Mouse (Mus musculus) CH12.LX (cell line): Measurements from ENCODE around the gene Slc35c2.
A peak's percentile ranks its signal among the peaks of the same experiment; 100 is the strongest.

Experiments used
- CTCF ChIP-seq, 2 experiments: IDR thresholded peaks in 1 of 2; conservative IDR thresholded peaks in 1 of 2; 2 replicates each; pipeline ENCODE4 v1.5.1; 2011 to 2012; ENCODE audit warnings: low read depth in 2 of 2, low read length in 2 of 2, improper control_type of control experiment in 1 of 2, inconsistent platforms in 1 of 2, mild to moderate bottlenecking in 1 of 2, moderate library complexity in 1 of 2
- GABPA ChIP-seq: IDR thresholded peaks from 2 replicates; pipeline ENCODE4 v1.6.1; 2012; ENCODE audit warnings: low read depth, low read length, improper control_type of control experiment, inconsistent platforms; ENCODE audit not compliant: insufficient replicate concordance
- MAFK ChIP-seq: IDR thresholded peaks from 2 replicates; pipeline ENCODE4 v1.6.1; 2011; ENCODE audit warnings: low read length, improper control_type of control experiment; ENCODE audit not compliant: insufficient replicate concordance
- MAX ChIP-seq: IDR thresholded peaks from 2 replicates; pipeline ENCODE4 v1.6.1; 2011; ENCODE audit warnings: low read length, improper control_type of control experiment
- POLR2A ChIP-seq: IDR thresholded peaks from 2 replicates; pipeline ENCODE4 v1.6.1; 2011; ENCODE audit warnings: low read depth, mild to moderate bottlenecking, improper control_type of control experiment, low read length
- POLR2AphosphoS2 ChIP-seq: IDR thresholded peaks from 2 replicates; pipeline ENCODE4 v1.6.1; 2011; ENCODE audit warnings: low read depth, low read length, improper control_type of control experiment
- RAD21 ChIP-seq: IDR thresholded peaks from 2 replicates; pipeline ENCODE4 v1.6.1; 2011; ENCODE audit warnings: low read depth, mild to moderate bottlenecking, low read length, improper control_type of control experiment, moderate library complexity
- UBTF ChIP-seq: IDR thresholded peaks from 2 replicates; pipeline ENCODE4 v1.6.1; 2012; ENCODE audit warnings: low read depth, mild to moderate bottlenecking, inconsistent platforms, low read length, improper control_type of control experiment, moderate library complexity

- TF ChIP-seq CTCF (conservative IDR thresholded peaks at IDR 0.05 in 1 of 2, IDR thresholded peaks at IDR 0.05 in 1 of 2; ENCODE audit: low read depth in 2 of 2, low read length in 2 of 2) (no peak), POLR2A (peak; percentile 72), MAX (peak; percentile 17; the same call in 1 of the 2 replicates), POLR2AphosphoS2 (no peak), UBTF (no peak; the same call in 1 of the 2 replicates), MAFK (no peak), RAD21 (no peak), GABPA (no peak)
These were observed 38.9 kb upstream of the Slc35c2 start, which contains the start of gene Elmo2 for GRCm38 (mm10) chr2:165326304-165327190.
